ENCODE assay signal across 20 mouse cellular contexts in the genomic region with DNA sequence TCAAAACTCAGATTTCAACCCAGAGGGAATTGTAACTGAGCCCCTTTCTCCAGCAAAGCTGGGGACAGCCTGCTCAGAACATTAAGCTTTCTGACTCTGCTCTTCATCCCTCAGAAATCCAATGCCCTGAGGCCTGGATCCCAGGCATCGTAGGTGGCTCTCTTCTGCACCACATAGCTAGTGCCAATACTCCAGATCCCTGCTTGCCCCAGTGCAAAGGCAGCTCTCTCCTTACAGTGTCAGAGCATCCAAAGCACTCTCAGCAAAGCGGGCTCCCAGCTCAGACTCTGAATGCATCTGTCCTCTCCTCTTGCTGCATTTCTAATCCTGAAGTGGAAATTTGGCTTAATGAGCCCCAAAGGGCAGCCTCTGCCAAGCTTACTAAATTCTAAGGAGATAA. TPM values are rescaled to one million over a fixed set of nuclear protein-coding genes. Genes with fewer than 3 reads are reported as not detected.
DNase-seq lines count a peak whose midpoint lies in the region; ATAC-seq and TF ChIP-seq lines count a peak whose summit lies in the region.
"Had no signal": no experiment of that assay in that cellular context is flagged by ENCODE, and none has a peak within 500 bp of the region (broad histone marks: within the 10 kb centered on the region; RNA-seq: fewer than 3 reads in every experiment).

No protein-coding gene starts in this region.

- no peaks in the 10 kb centered on the region for H3K9me3 ChIP-seq in limb, embryonic 13.5 days
- H3K9me3 ChIP-seq: forebrain, embryonic 15.5 days; heart, embryonic 12.5 days; hindbrain, embryonic 15.5 days; intestine, embryonic 15.5 days; lung, embryonic 15.5 days; neural tube, embryonic 12.5 days had no signal

- peaks cover 6% of the 10 kb centered on the region; the same call in 1 of the 2 replicates for H3K27me3 ChIP-seq in limb, embryonic 13.5 days
- H3K27me3 ChIP-seq: forebrain, embryonic 15.5 days; heart, embryonic 12.5 days; hindbrain, embryonic 15.5 days; intestine, embryonic 15.5 days; lung, embryonic 15.5 days; neural tube, embryonic 12.5 days had no signal

- ATAC-seq in limb, embryonic 13.5 days (ENCODE audit: low FRiP score, low read depth): peak; percentile 39; the same call in 1 of the 2 replicates
- ATAC-seq: intestine, embryonic 15.5 days had no signal

- peaks cover 7% of the 10 kb centered on the region for H3K4me1 ChIP-seq in cortical plate, adult 2 months (ENCODE audit: control insufficient read depth, insufficient read depth, low read length)
- peaks cover 32% of the 10 kb centered on the region for H3K4me1 ChIP-seq in limb, embryonic 13.5 days
- H3K4me1 ChIP-seq: heart, embryonic 12.5 days; hindbrain, embryonic 15.5 days; intestine, embryonic 15.5 days; lung, embryonic 15.5 days had no signal

- no peaks in the 10 kb centered on the region for H3K36me3 ChIP-seq in limb, embryonic 13.5 days
- H3K36me3 ChIP-seq: forebrain, embryonic 15.5 days; heart, embryonic 12.5 days; hindbrain, embryonic 15.5 days; intestine, embryonic 15.5 days; lung, embryonic 15.5 days; neural tube, embryonic 12.5 days had no signal

- WGBS in limb, embryonic 13.5 days: 35% methylated on average over 2 of the region's 2 CpGs

- intact Hi-C loops in gastrocnemius, adult 2 months (cut with DNase I): loop anchor here (1.0 to 5.0 kb wide), 5 partner anchors 35 to 190 kb away; no protein-coding TSS in a partner anchor
- intact Hi-C loops in gastrocnemius, postnatal 36 days (cut with DNase I): loop anchor here (2.0 to 5.0 kb wide), 3 partner anchors 45 to 190 kb away; no protein-coding TSS in a partner anchor

- TF ChIP-seq POLR2A in cortical plate, adult 2 months (IDR thresholded peaks at IDR 0.05; ENCODE audit: extremely low read depth, insufficient read depth, low read length): no peak

- H3K4me2 ChIP-seq in limb, embryonic 13.5 days (replicated peaks): peak overlapping the region; percentile 30; the same call in 1 of the 2 replicates
- H3K4me2 ChIP-seq: forebrain, embryonic 15.5 days; heart, embryonic 12.5 days; hindbrain, embryonic 15.5 days; intestine, embryonic 15.5 days; lung, embryonic 15.5 days; midbrain, embryonic 11.5 days; neural tube, embryonic 12.5 days had no signal

- no peak overlapping the region for H3K9ac ChIP-seq in limb, embryonic 13.5 days
- H3K9ac ChIP-seq: forebrain, embryonic 15.5 days; heart, embryonic 12.5 days; hindbrain, embryonic 15.5 days; intestine, embryonic 15.5 days; liver, embryonic 14.5 days; lung, embryonic 15.5 days; neural tube, embryonic 12.5 days had no signal

- H3K27ac ChIP-seq in gastrocnemius, adult 2 months: peak overlapping the region; percentile 90
- peak overlapping the region; percentile 16; the same call in 1 of the 2 replicates for H3K27ac ChIP-seq in cortical plate, adult 2 months (ENCODE audit: insufficient read depth, low read length)
- no peak overlapping the region for H3K27ac ChIP-seq in limb, embryonic 13.5 days
- H3K27ac ChIP-seq: forebrain, embryonic 15.5 days; hindbrain, embryonic 15.5 days; intestine, embryonic 15.5 days; kidney, postnatal 0 days; liver, embryonic 14.5 days; lung, embryonic 15.5 days; macrophage; neural tube, embryonic 12.5 days had no signal

- no peak for TF ChIP-seq CTCF in gastrocnemius, adult 2 months (IDR thresholded peaks at IDR 0.05)
- no peak for TF ChIP-seq CTCF in cortical plate, adult 2 months (IDR thresholded peaks at IDR 0.05; ENCODE audit: extremely low read depth, insufficient read depth, low read length)

- H3K4me3 ChIP-seq in gastrocnemius, adult 2 months: peak overlapping the region; percentile 59
- no peak overlapping the region for H3K4me3 ChIP-seq in cortical plate, adult 2 months (ENCODE audit: insufficient read depth, low read length)
- no peak overlapping the region for H3K4me3 ChIP-seq in limb, embryonic 13.5 days
- H3K4me3 ChIP-seq: forebrain, embryonic 15.5 days; heart, embryonic 12.5 days; hindbrain, embryonic 15.5 days; intestine, embryonic 15.5 days; lung, embryonic 15.5 days; neural tube, embryonic 12.5 days had no signal

- DNase-seq in gastrocnemius, adult 2 months: peak; percentile 63
- no peak for DNase-seq in gastrocnemius, postnatal 36 days
- peak; percentile 47 for DNase-seq in brain, adult 2 months (ENCODE audit: low read depth, low spot score)
- DNase-seq in Muller cell, postnatal 12 days (ENCODE audit: inconsistent ontology term): no peak
- no peak for DNase-seq in right cerebral cortex, postnatal 36 days (ENCODE audit: low spot score in 2 of 2)
- DNase-seq: adrenal gland, adult 8-10 months; cerebellum, postnatal 10 days; thymus, postnatal 14 days had no signal

RNA-seq across cellular contexts. Expression of a gene that starts 59.4 kb away (rescaled TPM):
- total RNA-seq in gastrocnemius, adult 2 months (2021): 100 to 1,000 TPM; 226 to 250 TPM
- total RNA-seq in gastrocnemius, postnatal 36 days (2021): 100 to 1,000 TPM; 128 to 139 TPM
- polyA plus RNA-seq in cortical plate, adult 2 months (2012; rRNA removed): 37.7 and 45.3 TPM in 2 replicates
- polyA plus RNA-seq in limb, embryonic 13.5 days (2015; fragmentation: Nextera tagmentation; extraction: Ambion mirVana): 20.1 and 21.4 TPM in 2 replicates
- polyA plus RNA-seq: macrophage had no signal

Comparison
In these comparisons a context has a peak if more than half of its experiments do, and no peak if none do; other contexts are left out.
1. DNase-seq: peak in gastrocnemius, adult 2 months (single experiment) and brain, adult 2 months (single experiment); none in gastrocnemius, postnatal 36 days (0 of 2), Muller cell, postnatal 12 days (single experiment) and right cerebral cortex, postnatal 36 days (0 of 2).